Mouse (Mus musculus): ENCODE measurements at regions not wholly inside any gene's neighbourhood (a gene's known extent, or its start where the extent isn't known, plus 50 kb on each side); places are given as distances from the start of the nearest gene placed in this dataset.

GRCm38 (mm10) chr8:79828763-79829542 lies 117.3 kb downstream of the Anapc10 start:
- DNase-seq (ENCODE audit: low spot score in 2 of 2): no peak
- intact Hi-C loops (cut with DNase I): no loop called here

- intact Hi-C loops (cut with DNase I): no loop called here
- DNase-seq (ENCODE audit: low spot score in 2 of 2): no peak
These were observed 117.9 kb downstream of the Anapc10 start for GRCm38 (mm10) chr8:79829543-79829890.

- intact Hi-C loops (cut with DNase I): no loop called here
- DNase-seq (ENCODE audit: low spot score in 2 of 2): no peak
These were observed 118.5 kb downstream of the Anapc10 start for GRCm38 (mm10) chr8:79829941-79830633.

- intact Hi-C loops (cut with DNase I): no loop called here
- no peak for DNase-seq (ENCODE audit: low spot score in 2 of 2)
These were observed 127.3 kb downstream of the Anapc10 start for GRCm38 (mm10) chr8:79838961-79839360.

- DNase-seq (ENCODE audit: low spot score in 2 of 2): no peak
- intact Hi-C loops (cut with DNase I): no loop called here
These were observed 138.4 kb downstream of the Anapc10 start for GRCm38 (mm10) chr8:79849982-79850514.

GRCm38 (mm10) chr8:79850519-79850918 lies 138.9 kb downstream of the Anapc10 start:
- DNase-seq (ENCODE audit: low spot score in 2 of 2): peak; percentile 7 to 25
- intact Hi-C loops (cut with DNase I): no loop called here

GRCm38 (mm10) chr8:79872416-79873077 lies 160.9 kb downstream of the Anapc10 start:
- intact Hi-C loops (cut with DNase I): no loop called here
- DNase-seq (ENCODE audit: low spot score in 2 of 2): no peak

GRCm38 (mm10) chr8:79907971-79908370 lies 149.8 kb downstream of the Hhip start:
- no peak for DNase-seq (ENCODE audit: low spot score in 2 of 2)
- intact Hi-C loops (cut with DNase I): no loop called here

Measured in left cerebral cortex, postnatal 36 days (tissue).